Mouse (Mus musculus) liver, embryonic 13.5 days (tissue): ENCODE measurements around the gene Vmo1. TPM values are rescaled to one million over a fixed set of nuclear protein-coding genes. Genes with fewer than 3 reads are reported as not detected.
A peak's percentile ranks its signal among the peaks of the same experiment; 100 is the strongest.
"Not testable (repeated sequence)": the region's sequence is repeated elsewhere in the genome, so short reads cannot be mapped to it uniquely, and the experiment has no call there.

Experiments used
- ATAC-seq: fragments of 200-750 bp; cut with Nextera tagmentation; 2 replicates; pipeline ENCODE4 v1.8.0; 2017; ENCODE audit warnings: low read depth, mild to moderate bottlenecking, moderate number of reproducible peaks, moderate library complexity
- DNase-seq: peaks from one replicate; pipeline ENCODE4 v3.0.0; 2022
- H3K27ac ChIP-seq: fragments of 300-500 bp; sonication (generic); 2 replicates; pipeline ENCODE4 v1.5.1; 2015; ENCODE audit warnings: moderate library complexity, mild to moderate bottlenecking, inconsistent platforms
- H3K27me3 ChIP-seq: fragments of 300-500 bp; sonication (generic); 2 replicates; pipeline ENCODE4 v1.6.1; 2015; ENCODE audit warnings: mild to moderate bottlenecking, inconsistent platforms
- H3K36me3 ChIP-seq: fragments of 300-500 bp; sonication (generic); 2 replicates; pipeline ENCODE4 v1.6.1; 2015; ENCODE audit warnings: mild to moderate bottlenecking, inconsistent platforms
- H3K4me1 ChIP-seq: fragments of 300-500 bp; sonication (generic); replicated peaks from 2 replicates; pipeline ENCODE4 v1.6.1; 2015; ENCODE audit warnings: inconsistent platforms
- H3K4me2 ChIP-seq: fragments of 300-500 bp; sonication (generic); 2 replicates; pipeline ENCODE4 v1.6.1; 2015; ENCODE audit warnings: inconsistent platforms, mild to moderate bottlenecking, moderate library complexity
- H3K4me3 ChIP-seq: fragments of 300-500 bp; sonication (generic); replicated peaks from 2 replicates; pipeline ENCODE4 v1.5.1; 2015; ENCODE audit warnings: mild to moderate bottlenecking, inconsistent platforms
- H3K9ac ChIP-seq: fragments of 300-500 bp; sonication (generic); 2 replicates; pipeline ENCODE4 v1.6.1; 2015; ENCODE audit warnings: mild to moderate bottlenecking, inconsistent platforms
- H3K9me3 ChIP-seq: fragments of 300-500 bp; sonication (generic); replicated peaks from 2 replicates; pipeline ENCODE4 v1.6.1; 2016; ENCODE audit warnings: inconsistent platforms
- WGBS: fragments of 180-500 bp; shearing (Covaris S2); methylation state at CpG from one replicate; pipeline ENCODE4 v1.1.7; 2015; ENCODE audit not compliant: insufficient replicate concordance; 5-methylcytosine and 5-hydroxymethylcytosine counted together
- polyA plus RNA-seq: library from polyadenylated mRNA; unstranded; fragments of >200 nt; fragmentation: Nextera tagmentation; extraction: Ambion mirVana; gene quantifications from 2 replicates; pipeline ENCODE4 v1.2.1, GENCODE M21; 2015

Vmo1 gene
- polyA plus RNA-seq, 1 experiment from 2014 or later, result 0.46 TPM

- peaks cover 56% of the 10 kb centered on the region for H3K27me3 ChIP-seq
- H3K9ac ChIP-seq, result peak within 1 kb of the TSS; percentile 56
- peak; percentile 92 for ATAC-seq
- H3K4me1 ChIP-seq, result peaks cover 15% of the 10 kb centered on the region
- H3K36me3 ChIP-seq, result no peaks in the 10 kb centered on the region
- H3K9me3 ChIP-seq, result no peaks in the 10 kb centered on the region
- H3K4me3 ChIP-seq, result peak within 1 kb of the TSS; percentile 62
- H3K4me2 ChIP-seq, result peak within 1 kb of the TSS; percentile 74
- peak; percentile 57 for DNase-seq
- under 1% methylated on average over 62 of the region's 65 CpGs for WGBS
- H3K27ac ChIP-seq, result no peak within 1 kb of the TSS
These were observed 25.6 kb upstream of the Vmo1 start, which contains the start of gene Pld2 for GRCm38 (mm10) chr11:70539877-70540587. Gene Pld2, plus strand, starts transcription at chr11:70540064.

GRCm38 (mm10) chr11:70539423-70539822 is 25.0 kb upstream of the Vmo1 start:
- no peak for DNase-seq
- 23% methylated on average over 9 of the region's 9 CpGs for WGBS
- Histone ChIP-seq H3K27me3 (peaks cover 56% of the 10 kb centered on the region), H3K36me3 (no peaks in the 10 kb centered on the region), H3K27ac (no peak overlapping the region), H3K4me3 (peak overlapping the region; percentile 62), H3K9me3 (no peaks in the 10 kb centered on the region), H3K9ac (peak overlapping the region; percentile 36), H3K4me2 (peak overlapping the region; percentile 74), H3K4me1 (peaks cover 15% of the 10 kb centered on the region)
- no peak for ATAC-seq

GRCm38 (mm10) chr11:70532839-70533238 is 18.4 kb upstream of the Vmo1 start, which contains the start of gene Gm40193:
Gene Gm40193, minus strand, starts transcription at chr11:70532939.
- Histone ChIP-seq H3K9ac (no peak within 1 kb of the TSS), H3K27me3 (peaks cover 2% of the 10 kb centered on the region; the same call in 1 of the 2 replicates), H3K27ac (no peak within 1 kb of the TSS), H3K9me3 (no peaks in the 10 kb centered on the region), H3K36me3 (peaks cover 12% of the 10 kb centered on the region), H3K4me2 (no peak within 1 kb of the TSS), H3K4me1 (no peaks in the 10 kb centered on the region), H3K4me3 (no peak within 1 kb of the TSS)
- WGBS, result 76% methylated on average over 6 of the region's 6 CpGs
- DNase-seq, result no peak
- no peak for ATAC-seq

GRCm38 (mm10) chr11:70531065-70531464 is 16.6 kb upstream of the Vmo1 start:
- not testable (repeated sequence) for H3K27me3 ChIP-seq, H3K4me1 ChIP-seq, H3K4me3 ChIP-seq, H3K27ac ChIP-seq, H3K9me3 ChIP-seq, ATAC-seq, H3K4me2 ChIP-seq, H3K9ac ChIP-seq, DNase-seq
- H3K36me3 ChIP-seq, result peaks cover 30% of the 10 kb centered on the region
- WGBS, result 72% methylated on average over 2 of the region's 2 CpGs

- DNase-seq (no peak), ATAC-seq (no peak)
- H3K4me1 ChIP-seq, result peaks cover 17% of the 10 kb centered on the region
- 68% methylated on average over 7 of the region's 7 CpGs for WGBS
- H3K36me3 ChIP-seq, result peaks cover 31% of the 10 kb centered on the region
- no peak overlapping the region for H3K4me3 ChIP-seq
- H3K27me3 ChIP-seq, result no peaks in the 10 kb centered on the region
- no peaks in the 10 kb centered on the region for H3K9me3 ChIP-seq
- H3K4me2 ChIP-seq, result no peak overlapping the region
- no peak overlapping the region for H3K27ac ChIP-seq
- no peak overlapping the region for H3K9ac ChIP-seq
These were observed 14.2 kb upstream of the Vmo1 start for GRCm38 (mm10) chr11:70528610-70529009.

GRCm38 (mm10) chr11:70526211-70526610 is 11.8 kb upstream of the Vmo1 start:
- ATAC-seq (no peak), DNase-seq (no peak)
- H3K27ac ChIP-seq, result 0 out of 2 replicates have a peak overlapping the region, but pooled peaks have one; percentile 64
- whole genome bisulfite sequencing, result 77% methylated on average over 12 of the region's 12 CpGs
- H3K4me1 ChIP-seq, result peaks cover 17% of the 10 kb centered on the region
- no peaks in the 10 kb centered on the region for H3K27me3 ChIP-seq
- H3K36me3 ChIP-seq, result peaks cover 31% of the 10 kb centered on the region
- H3K4me2 ChIP-seq, result peak overlapping the region; percentile 75
- peak overlapping the region; percentile 80 for H3K4me3 ChIP-seq
- H3K9me3 ChIP-seq, result no peaks in the 10 kb centered on the region
- peak overlapping the region; percentile 80 for H3K9ac ChIP-seq

GRCm38 (mm10) chr11:70525726-70526125 is 11.3 kb upstream of the Vmo1 start:
- peak; percentile 22 for DNase-seq
- Histone ChIP-seq H3K4me1 (peaks cover 17% of the 10 kb centered on the region), H3K4me3 (peak overlapping the region; percentile 80), H3K27ac (peak overlapping the region; percentile 64; the same call in 1 of the 2 replicates), H3K27me3 (peaks cover 3% of the 10 kb centered on the region), H3K9me3 (no peaks in the 10 kb centered on the region), H3K9ac (peak overlapping the region; percentile 80), H3K4me2 (peak overlapping the region; percentile 75), H3K36me3 (peaks cover 31% of the 10 kb centered on the region)
- ATAC-seq, result 0 out of 2 replicates have a peak, but pooled peaks have one; percentile 19
- under 1% methylated on average over 12 of the region's 12 CpGs for WGBS

- DNase-seq, result peak; percentile 90
- Histone ChIP-seq H3K9ac (peak within 1 kb of the TSS; percentile 80), H3K36me3 (peaks cover 31% of the 10 kb centered on the region), H3K4me3 (peak within 1 kb of the TSS; percentile 80), H3K27ac (peak within 1 kb of the TSS; percentile 64), H3K27me3 (peaks cover 8% of the 10 kb centered on the region), H3K9me3 (no peaks in the 10 kb centered on the region), H3K4me1 (peaks cover 20% of the 10 kb centered on the region), H3K4me2 (peak within 1 kb of the TSS; percentile 75)
- peak; percentile 89 for ATAC-seq
- under 1% methylated on average over 26 of the region's 26 CpGs for WGBS
These were observed 10.8 kb upstream of the Vmo1 start, which contains the start of gene Psmb6 for GRCm38 (mm10) chr11:70525184-70525678. Gene Psmb6, plus strand, starts transcription at chr11:70525367.

- Histone ChIP-seq H3K27ac (0 out of 2 replicates have a peak overlapping the region, but pooled peaks have one; percentile 25), H3K4me3 (peak overlapping the region; percentile 80), H3K4me1 (peaks cover 24% of the 10 kb centered on the region), H3K36me3 (peaks cover 31% of the 10 kb centered on the region), H3K9me3 (no peaks in the 10 kb centered on the region), H3K27me3 (peaks cover 12% of the 10 kb centered on the region), H3K4me2 (peak overlapping the region; percentile 75), H3K9ac (peak overlapping the region; percentile 30; the same call in 1 of the 2 replicates)
- ATAC-seq (peak; percentile 43), DNase-seq (no peak)
- WGBS, result 6% methylated on average over 8 of the region's 8 CpGs
These were observed 10.4 kb upstream of the Vmo1 start for GRCm38 (mm10) chr11:70524782-70525181.

GRCm38 (mm10) chr11:70523306-70523989 is 9.0 kb upstream of the Vmo1 start:
- DNase-seq, H3K9ac ChIP-seq, H3K4me3 ChIP-seq, ATAC-seq, H3K27ac ChIP-seq, H3K9me3 ChIP-seq, H3K4me2 ChIP-seq: not testable (repeated sequence)
- peaks cover 15% of the 10 kb centered on the region for H3K27me3 ChIP-seq
- 77% methylated on average over 8 of the region's 8 CpGs for WGBS
- H3K4me1 ChIP-seq, result peaks cover 37% of the 10 kb centered on the region
- peaks cover 25% of the 10 kb centered on the region for H3K36me3 ChIP-seq

- peak; percentile 7; the same call in 1 of the 2 replicates for ATAC-seq
These were observed 5.9 kb upstream of the Vmo1 start for GRCm38 (mm10) chr11:70520178-70520769.

More at GRCm38 (mm10) chr11:70520178-70520769, 5.9 kb upstream of the Vmo1 start:
- Histone ChIP-seq H3K4me2 (peak overlapping the region; percentile 57), H3K9me3 (no peaks in the 10 kb centered on the region), H3K36me3 (no peaks in the 10 kb centered on the region), H3K27me3 (peaks cover 15% of the 10 kb centered on the region), H3K9ac (peak overlapping the region; percentile 58; the same call in 1 of the 2 replicates), H3K4me1 (peaks cover 37% of the 10 kb centered on the region), H3K4me3 (peak overlapping the region; percentile 43), H3K27ac (peak overlapping the region; percentile 64)
- no peak for DNase-seq
- WGBS, result 28% methylated on average over 41 of the region's 41 CpGs
